Mouse (Mus musculus) testis, postnatal 14 days (tissue): ENCODE data around the gene Lmtk2.
A peak's percentile ranks its signal among the peaks of the same experiment; 100 is the strongest.

Experiments used
- DNase-seq: peaks from one replicate; pipeline ENCODE4 v3.0.0; 2021; ENCODE audit warnings: low spot score

The Lmtk2 gene

DNA sequence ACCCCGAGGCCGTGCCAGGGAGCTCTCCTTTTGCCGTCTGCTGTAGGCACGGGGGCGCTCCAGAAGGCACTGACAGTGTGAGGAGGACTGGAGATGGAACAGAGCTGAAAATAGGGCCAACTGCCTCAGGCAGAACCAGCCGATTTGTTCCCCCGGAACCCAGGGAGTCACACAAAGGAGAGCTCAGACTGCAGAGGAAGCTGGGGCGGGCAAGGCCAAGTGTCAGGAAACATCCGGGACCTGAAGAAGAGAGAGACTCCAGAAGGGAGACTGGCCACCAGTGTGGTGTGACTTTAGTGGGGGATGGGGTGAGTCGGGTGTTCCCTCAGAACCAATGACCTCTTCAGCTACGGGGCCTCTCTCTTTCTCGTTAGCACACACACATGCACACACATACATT, 119.1 kb downstream of the Lmtk2 start:
- DNase-seq = no peak

DNA sequence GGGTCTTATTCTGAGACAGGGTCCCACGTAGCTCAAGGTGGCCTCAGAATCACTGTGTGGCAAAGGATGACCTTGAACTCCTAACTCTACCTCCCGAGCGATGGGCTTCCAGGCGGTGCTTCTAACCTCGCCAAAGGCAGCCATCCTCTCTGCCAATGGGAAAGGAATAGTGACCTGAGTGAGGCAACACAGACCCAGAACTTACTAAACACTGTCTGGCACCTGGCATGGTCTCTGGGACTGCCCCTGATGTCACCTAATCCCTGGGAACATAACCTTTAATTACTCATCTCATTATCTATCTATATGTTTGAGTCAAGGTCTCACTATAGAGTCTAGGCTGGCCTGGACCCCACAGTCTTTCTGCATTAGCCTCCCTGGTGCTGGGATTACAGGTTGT, 119.7 kb downstream of the Lmtk2 start:
- DNase-seq = no peak

DNA sequence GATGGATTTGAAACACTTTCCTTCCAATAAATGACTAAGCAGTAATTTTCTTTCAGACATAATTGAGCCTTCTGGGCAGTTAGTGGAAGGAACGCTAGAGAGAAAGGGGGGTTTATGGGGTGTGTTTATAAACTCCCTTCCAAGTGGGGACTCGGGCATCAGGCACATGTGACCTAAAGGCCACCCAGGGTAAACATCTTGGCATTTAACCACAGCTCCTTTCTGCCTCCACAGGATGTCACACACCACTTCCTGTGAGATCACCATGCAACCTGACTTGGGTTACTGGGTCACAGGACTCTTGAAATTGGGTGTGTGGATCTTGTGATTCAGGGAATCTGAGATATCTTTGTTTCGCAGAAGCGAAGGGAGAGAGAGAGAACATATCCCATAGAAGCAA, 121.1 kb downstream of the Lmtk2 start:
- no peak for DNase-seq

DNA sequence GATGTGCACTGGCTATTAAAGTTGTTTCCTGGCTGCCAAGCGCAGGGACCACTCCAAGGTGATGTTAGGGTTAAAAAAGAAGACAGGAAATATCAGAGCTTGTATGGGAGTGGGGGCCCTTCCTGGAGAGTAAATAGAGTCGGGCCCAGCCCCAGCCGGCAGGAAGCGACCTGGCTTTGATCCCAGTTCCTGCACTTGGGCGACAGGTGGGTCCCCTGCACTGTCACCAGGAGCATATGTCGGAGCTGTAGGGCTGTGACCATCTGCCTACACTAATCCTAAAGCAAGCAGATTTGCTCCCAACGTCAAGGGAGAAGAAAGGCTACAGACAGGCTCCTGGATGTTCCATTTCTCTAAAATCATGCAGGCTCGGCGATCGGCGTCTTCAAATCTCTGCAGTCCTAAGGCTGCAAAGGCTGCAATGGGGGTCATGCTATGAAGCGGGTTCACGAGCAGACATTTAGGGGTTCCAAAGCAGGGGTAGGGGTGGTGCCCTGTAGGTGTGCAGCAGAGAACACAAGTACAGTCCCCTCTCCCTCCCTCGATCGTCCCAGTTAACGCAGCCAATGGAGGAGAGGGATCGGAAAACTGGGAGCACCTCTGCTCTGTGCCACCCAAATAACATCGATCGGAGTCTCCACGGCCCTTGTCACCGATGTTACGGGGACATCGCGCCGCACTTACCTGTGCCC, 122.7 kb downstream of the Lmtk2 start:
- DNase-seq = no peak

DNA sequence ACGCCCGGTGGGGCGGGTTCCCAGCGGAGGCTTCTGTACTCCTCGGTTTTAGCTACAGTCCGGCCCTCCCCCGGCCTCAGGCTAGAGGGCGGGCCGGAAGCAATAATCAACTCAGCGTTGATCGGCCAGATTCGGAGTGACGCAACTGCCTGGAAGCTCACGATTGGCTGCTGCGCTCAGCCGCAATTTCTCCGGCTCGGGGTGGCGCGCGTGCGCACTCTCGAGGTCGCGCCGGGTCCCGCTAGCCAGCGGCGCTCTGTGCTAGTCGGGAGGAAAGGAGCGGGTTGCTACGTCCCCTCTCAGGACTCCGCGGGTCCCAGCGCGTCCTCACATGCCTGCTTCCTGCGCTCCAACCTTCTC, 123.2 kb downstream of the Lmtk2 start, which contains the start of gene Tecpr1:
Gene Tecpr1 (minus strand): TSS at position 113 of the 360 bp plus-strand sequence.
- peak; percentile 91 for DNase-seq

DNA sequence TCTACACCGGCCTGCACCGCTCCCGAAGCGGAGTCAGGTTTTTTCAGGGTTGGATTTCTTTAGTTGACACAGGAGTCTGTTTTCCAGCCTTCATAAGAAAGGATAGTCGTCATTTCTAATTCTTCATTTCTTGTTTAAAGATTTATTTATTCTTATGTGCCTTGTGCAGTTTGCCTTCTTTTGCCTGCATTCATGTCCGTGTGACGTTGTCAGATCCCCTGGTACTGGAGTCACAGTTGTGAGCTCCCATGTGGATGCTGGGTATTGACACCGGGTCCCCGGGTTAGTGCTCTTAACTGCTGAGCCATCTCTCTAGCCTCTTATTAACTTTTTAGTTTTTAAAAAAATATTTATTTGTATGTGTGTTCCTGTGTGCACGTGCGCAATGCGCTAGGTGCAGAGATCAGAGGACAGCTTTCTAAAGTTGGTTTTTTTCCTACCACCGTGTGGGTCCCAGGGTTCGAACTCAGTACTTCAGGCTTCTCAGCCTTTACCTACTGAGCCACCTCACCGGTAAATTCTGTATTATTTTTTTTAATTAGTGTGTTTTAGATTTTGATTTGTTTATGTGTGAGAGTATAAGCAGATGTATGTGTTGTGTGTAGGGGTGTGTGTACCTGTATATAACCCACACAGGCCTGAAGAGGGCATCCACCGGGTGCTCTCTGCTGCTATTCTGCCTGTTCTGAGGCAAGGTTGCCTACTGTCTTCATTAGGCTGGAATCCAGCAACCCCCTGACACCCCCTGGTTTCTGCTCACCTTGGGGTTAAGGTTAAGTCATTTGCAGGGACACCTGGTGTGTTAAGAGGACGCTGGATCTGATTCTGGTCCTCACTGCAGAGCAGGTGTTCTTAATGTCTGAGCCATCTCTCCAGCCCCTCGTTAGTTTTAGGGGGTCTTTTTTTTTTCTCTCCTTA, 123.9 kb downstream of the Lmtk2 start:
- DNase-seq = no peak

DNA sequence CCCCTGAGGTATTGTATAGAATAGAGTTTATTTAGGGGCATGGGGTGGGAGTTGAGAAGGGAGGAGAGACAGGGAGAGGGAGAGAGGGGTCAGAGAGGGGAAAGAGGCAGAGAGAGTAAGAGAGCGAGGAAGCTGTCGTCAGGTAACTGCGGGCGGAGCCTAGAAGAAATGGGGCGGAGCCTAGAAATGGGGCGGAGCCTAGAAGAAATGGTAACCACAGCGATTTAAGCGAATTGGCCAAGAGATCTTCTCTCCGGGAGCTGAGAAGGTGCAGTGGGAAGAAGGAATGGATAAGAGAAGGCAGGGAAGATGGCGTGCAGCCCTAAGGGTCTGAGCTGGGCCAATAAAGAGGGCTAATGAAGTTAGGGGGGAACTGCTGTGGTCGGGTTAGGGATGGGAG, 126.0 kb downstream of the Lmtk2 start:
- DNase-seq = no peak

DNA sequence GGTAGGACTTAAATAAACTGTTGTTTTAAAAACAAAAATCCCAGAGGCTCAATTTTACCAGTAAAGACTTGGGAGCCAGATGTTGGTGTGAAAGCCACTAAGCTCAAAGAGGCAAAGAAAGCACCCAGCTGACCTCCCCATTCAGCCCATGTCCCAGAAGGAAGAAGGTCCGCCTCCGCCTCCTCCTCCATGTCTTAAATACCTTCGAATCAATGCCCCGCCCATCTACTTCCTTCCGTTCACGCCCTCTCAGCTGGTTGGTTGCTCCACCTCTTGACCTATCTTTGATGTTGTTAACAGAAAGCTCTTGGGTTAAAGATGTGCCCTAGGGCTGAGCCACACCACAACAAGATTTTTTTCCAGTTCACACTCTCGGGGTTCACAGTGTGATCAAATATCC, 130.0 kb downstream of the Lmtk2 start:
- no peak for DNase-seq

DNA sequence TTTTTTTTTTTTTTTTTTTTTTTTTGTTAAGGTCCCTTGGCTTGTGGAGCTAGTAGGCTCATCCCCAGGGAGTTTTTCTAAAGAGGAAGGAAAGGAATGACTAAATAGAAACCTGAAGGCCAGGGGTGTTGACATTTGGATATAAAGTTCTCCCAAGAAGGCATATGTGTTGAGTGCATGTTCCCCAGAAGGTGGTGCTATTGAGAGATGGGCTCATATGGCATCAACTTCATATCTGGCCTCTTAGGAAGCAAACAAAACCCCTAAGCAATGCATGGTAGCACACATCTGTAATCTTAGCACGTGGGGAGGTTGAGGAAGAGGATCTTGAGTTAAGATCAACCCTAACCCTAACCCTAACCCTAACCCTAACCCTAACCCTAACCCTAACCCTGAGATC, 131.2 kb downstream of the Lmtk2 start:
- no peak for DNase-seq

DNA sequence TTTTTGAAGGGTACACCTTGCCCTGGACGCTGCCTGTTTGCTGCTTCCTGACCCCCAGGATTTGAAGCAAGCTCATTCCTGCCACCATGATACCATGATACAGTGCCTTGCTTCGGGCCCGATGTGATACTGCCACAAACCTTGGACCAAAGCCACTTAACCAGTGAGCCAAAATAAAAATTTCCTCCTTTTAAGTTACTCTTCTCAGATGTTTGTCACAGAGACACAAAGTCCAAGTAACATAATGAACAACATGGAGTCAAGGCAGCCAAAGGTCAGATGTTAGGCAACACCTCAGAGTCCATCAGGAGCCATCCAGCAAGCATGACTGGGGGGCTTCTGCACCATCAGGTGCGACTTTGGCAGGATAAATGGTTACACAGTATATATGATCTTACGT, 132.3 kb downstream of the Lmtk2 start:
- no peak for DNase-seq

DNA sequence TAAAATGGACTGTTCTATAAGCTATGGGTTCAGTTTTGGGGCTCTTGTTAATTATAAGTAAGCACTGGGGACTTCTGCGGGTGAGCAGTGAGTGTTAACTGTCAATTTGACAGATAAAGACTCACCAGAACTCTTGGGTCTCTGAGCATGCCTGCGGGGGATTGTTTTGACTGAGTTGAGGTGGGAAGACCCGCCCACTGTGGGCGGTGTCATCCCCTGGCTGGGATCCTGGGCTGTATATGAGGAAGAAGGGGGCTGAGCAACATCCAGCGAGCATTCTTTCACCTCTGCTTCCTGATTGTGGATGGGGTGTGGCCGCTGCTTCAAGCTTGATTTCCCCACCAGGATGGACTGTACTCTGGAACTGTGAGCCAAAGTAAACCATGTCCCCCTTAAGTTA, 134.0 kb downstream of the Lmtk2 start:
- DNase-seq = no peak

DNA sequence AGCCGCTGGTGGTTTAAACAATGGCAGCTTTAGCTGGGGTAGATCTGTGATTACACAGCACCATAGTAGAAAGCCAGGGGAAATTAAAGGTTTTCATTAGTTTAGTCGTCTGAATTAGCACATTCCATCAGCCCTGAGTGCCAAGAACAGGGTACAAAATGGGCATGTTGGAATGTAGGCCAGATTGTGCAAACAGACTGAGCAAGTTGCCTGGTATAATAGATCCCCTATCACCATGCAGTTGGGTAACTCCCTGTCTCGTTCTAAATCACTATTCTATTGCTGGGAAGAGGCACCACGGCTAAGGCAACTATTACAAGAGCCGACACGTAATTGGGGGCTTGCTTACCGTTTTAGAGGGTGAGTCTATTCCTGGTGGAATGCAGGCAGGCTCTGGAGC, 134.5 kb downstream of the Lmtk2 start:
- DNase-seq = no peak
